Mouse (Mus musculus) CH12.LX (cell line): Measurements from ENCODE around the gene Thumpd3. TPM values are rescaled to one million over a fixed set of nuclear protein-coding genes. Genes with fewer than 3 reads are reported as not detected.

Source experiments
- DNase-seq: peaks from one replicate; pipeline ENCODE4 v3.0.0-alpha.2; 2013; ENCODE audit errors: extremely low read depth
- H3K27ac ChIP-seq: 2 replicates; pipeline ENCODE4 v1.5.1; 2012; ENCODE audit warnings: low read depth, mild to moderate bottlenecking, control low read depth, moderate library complexity; ENCODE audit not compliant: insufficient read depth
- H3K27me3 ChIP-seq: replicated peaks from 2 replicates; pipeline ENCODE3; 2012; ENCODE audit warnings: inconsistent platforms
- H3K36me3 ChIP-seq, 2 experiments: replicated peaks in 1 of 2; 2 replicates each; pipeline versions ENCODE3 to v1.6.1; 2012; ENCODE audit warnings: inconsistent platforms in 1 of 2, low read length in 1 of 2, mild to moderate bottlenecking in 1 of 2, mixed read lengths in 1 of 2, moderate library complexity in 1 of 2; ENCODE audit not compliant: control insufficient read depth in 1 of 2, insufficient read depth in 1 of 2
- H3K4me1 ChIP-seq, 2 experiments: 2 replicates each; pipeline ENCODE4 v1.6.1; 2012; ENCODE audit warnings: inconsistent platforms in 1 of 2, moderate library complexity in 1 of 2; ENCODE audit not compliant: insufficient read depth in 2 of 2, control insufficient read depth in 1 of 2
- H3K4me2 ChIP-seq: 2 replicates; pipeline ENCODE4 v1.6.1; 2012; ENCODE audit warnings: low read depth, mild to moderate bottlenecking, control low read depth; ENCODE audit not compliant: poor library complexity, insufficient read depth, severe bottlenecking
- H3K4me3 ChIP-seq, 3 experiments: fragments of 150-350 bp in 1 of 3; sonication (generic) in 1 of 3; replicated peaks in 1 of 3; 2 replicates each; pipeline versions ENCODE3 to v1.5.1; 2011 to 2012; ENCODE audit warnings: low read depth in 2 of 3, low read length in 2 of 3, mild to moderate bottlenecking in 2 of 3, moderate library complexity in 2 of 3, control low read depth in 1 of 3, improper control_type of control experiment in 1 of 3, inconsistent platforms in 1 of 3, mixed read lengths in 1 of 3; ENCODE audit not compliant: poor library complexity in 1 of 3
- H3K79me2 ChIP-seq: replicated peaks from 2 replicates; pipeline ENCODE4 v1.6.1; 2012; ENCODE audit warnings: mild to moderate bottlenecking, moderate library complexity; ENCODE audit not compliant: control insufficient read depth, poor library complexity, insufficient read depth, severe bottlenecking; ENCODE audit errors: extremely low read depth
- H3K9ac ChIP-seq: 2 replicates; pipeline ENCODE4 v1.6.1; 2012; ENCODE audit warnings: low read depth, mild to moderate bottlenecking, control low read depth, moderate library complexity; ENCODE audit not compliant: insufficient read depth
- H3K9me3 ChIP-seq: replicated peaks from 2 replicates; pipeline ENCODE3; 2012; ENCODE audit warnings: low read length, inconsistent platforms, mixed read lengths
- BHLHE40 ChIP-seq: IDR thresholded peaks from 2 replicates; pipeline ENCODE4 v1.6.1; 2011; ENCODE audit warnings: mild to moderate bottlenecking, low read depth, low read length, improper control_type of control experiment
- CHD1 ChIP-seq: IDR thresholded peaks from 2 replicates; pipeline ENCODE4 v1.6.1; 2012; ENCODE audit warnings: low read depth, low read length, improper control_type of control experiment, inconsistent platforms
- CHD2 ChIP-seq: IDR thresholded peaks from 2 replicates; pipeline ENCODE4 v1.6.1; 2011; ENCODE audit warnings: low read length, improper control_type of control experiment
- CTCF ChIP-seq, 2 experiments: IDR thresholded peaks in 1 of 2; conservative IDR thresholded peaks in 1 of 2; 2 replicates each; pipeline ENCODE4 v1.5.1; 2011 to 2012; ENCODE audit warnings: low read depth in 2 of 2, low read length in 2 of 2, improper control_type of control experiment in 1 of 2, inconsistent platforms in 1 of 2, mild to moderate bottlenecking in 1 of 2, moderate library complexity in 1 of 2
- E2F4 ChIP-seq: IDR thresholded peaks from 2 replicates; pipeline ENCODE4 v1.6.1; 2011; ENCODE audit warnings: low read depth, low read length, improper control_type of control experiment; ENCODE audit not compliant: insufficient replicate concordance
- ELF1 ChIP-seq: IDR thresholded peaks from 2 replicates; pipeline ENCODE4 v1.6.1; 2014; ENCODE audit warnings: low read depth, mild to moderate bottlenecking, inconsistent platforms, low read length, improper control_type of control experiment
- EP300 ChIP-seq: IDR thresholded peaks from 2 replicates; pipeline ENCODE4 v1.6.1; 2011; ENCODE audit warnings: low read length, improper control_type of control experiment
- ETS1 ChIP-seq: conservative IDR thresholded peaks from 2 replicates; pipeline ENCODE4 v1.6.1; 2012; ENCODE audit warnings: low read depth, mild to moderate bottlenecking, inconsistent platforms, low read length, improper control_type of control experiment, moderate library complexity
- GABPA ChIP-seq: IDR thresholded peaks from 2 replicates; pipeline ENCODE4 v1.6.1; 2012; ENCODE audit warnings: low read depth, low read length, improper control_type of control experiment, inconsistent platforms; ENCODE audit not compliant: insufficient replicate concordance
- HCFC1 ChIP-seq: IDR thresholded peaks from 2 replicates; pipeline ENCODE4 v1.6.1; 2012; ENCODE audit warnings: low read depth, mild to moderate bottlenecking, inconsistent platforms, low read length, improper control_type of control experiment
- IRF4 ChIP-seq: IDR thresholded peaks from 2 replicates; pipeline ENCODE4 v1.6.1; 2014; ENCODE audit warnings: low read depth, mild to moderate bottlenecking, inconsistent platforms, low read length, improper control_type of control experiment
- JUN ChIP-seq: IDR thresholded peaks from 2 replicates; pipeline ENCODE4 v1.6.1; 2011; ENCODE audit warnings: low read depth, mild to moderate bottlenecking, low read length, improper control_type of control experiment, moderate library complexity; ENCODE audit not compliant: insufficient read depth
- JUND ChIP-seq: conservative IDR thresholded peaks from 2 replicates; pipeline ENCODE4 v1.6.1; 2011; ENCODE audit warnings: low read depth, low read length, improper control_type of control experiment
- KAT2A ChIP-seq: IDR thresholded peaks from 2 replicates; pipeline ENCODE4 v1.6.1; 2012; ENCODE audit warnings: low read length, improper control_type of control experiment, inconsistent platforms; ENCODE audit not compliant: insufficient replicate concordance
- MAX ChIP-seq: IDR thresholded peaks from 2 replicates; pipeline ENCODE4 v1.6.1; 2011; ENCODE audit warnings: low read length, improper control_type of control experiment
- MXI1 ChIP-seq: IDR thresholded peaks from 2 replicates; pipeline ENCODE4 v1.6.1; 2011; ENCODE audit warnings: mild to moderate bottlenecking, low read depth, low read length, improper control_type of control experiment
- MYC ChIP-seq: IDR thresholded peaks from 2 replicates; pipeline ENCODE4 v1.6.1; 2011; ENCODE audit warnings: low read depth, mild to moderate bottlenecking, improper control_type of control experiment, low read length
- NRF1 ChIP-seq: IDR thresholded peaks from 2 replicates; pipeline ENCODE4 v1.6.1; 2014; ENCODE audit warnings: low read depth, mild to moderate bottlenecking, inconsistent platforms, low read length, improper control_type of control experiment, moderate library complexity
- PAX5 ChIP-seq: IDR thresholded peaks from 2 replicates; pipeline ENCODE4 v1.6.1; 2012; ENCODE audit warnings: low read length, inconsistent platforms, mixed read lengths
- POLR2AphosphoS2 ChIP-seq: IDR thresholded peaks from 2 replicates; pipeline ENCODE4 v1.6.1; 2011; ENCODE audit warnings: low read depth, low read length, improper control_type of control experiment
- RAD21 ChIP-seq: IDR thresholded peaks from 2 replicates; pipeline ENCODE4 v1.6.1; 2011; ENCODE audit warnings: low read depth, mild to moderate bottlenecking, low read length, improper control_type of control experiment, moderate library complexity
- RCOR1 ChIP-seq: conservative IDR thresholded peaks from 2 replicates; pipeline ENCODE4 v1.6.1; 2012; ENCODE audit warnings: low read depth, mild to moderate bottlenecking, inconsistent platforms, low read length, improper control_type of control experiment
- SIN3A ChIP-seq: IDR thresholded peaks from 2 replicates; pipeline ENCODE4 v1.6.1; 2012; ENCODE audit warnings: low read length, improper control_type of control experiment, inconsistent platforms
- SMC3 ChIP-seq: IDR thresholded peaks from 2 replicates; pipeline ENCODE4 v1.6.1; 2011; ENCODE audit warnings: low read depth, low read length, improper control_type of control experiment
- TCF12 ChIP-seq: IDR thresholded peaks from 2 replicates; pipeline ENCODE4 v1.6.1; 2014; ENCODE audit warnings: low read depth, mild to moderate bottlenecking, inconsistent platforms, low read length, improper control_type of control experiment
- UBTF ChIP-seq: IDR thresholded peaks from 2 replicates; pipeline ENCODE4 v1.6.1; 2012; ENCODE audit warnings: low read depth, mild to moderate bottlenecking, inconsistent platforms, low read length, improper control_type of control experiment, moderate library complexity
- USF1 ChIP-seq: IDR thresholded peaks from 2 replicates; pipeline ENCODE4 v1.6.1; 2014; ENCODE audit warnings: low read depth, mild to moderate bottlenecking, inconsistent platforms, low read length, improper control_type of control experiment
- USF2 ChIP-seq: conservative IDR thresholded peaks from 2 replicates; pipeline ENCODE4 v1.6.1; 2011; ENCODE audit warnings: low read depth, low read length, improper control_type of control experiment
- ZC3H11A ChIP-seq: IDR thresholded peaks from 2 replicates; pipeline ENCODE4 v1.6.1; 2012; ENCODE audit warnings: low read depth, mild to moderate bottlenecking, inconsistent platforms, low read length, improper control_type of control experiment
- ZKSCAN1 ChIP-seq: IDR thresholded peaks from 2 replicates; pipeline ENCODE4 v1.6.1; 2012; ENCODE audit warnings: low read depth, inconsistent platforms, low read length, improper control_type of control experiment, borderline replicate concordance
- ZMIZ1 ChIP-seq: IDR thresholded peaks from 2 replicates; pipeline ENCODE4 v1.6.1; 2012; ENCODE audit warnings: low read depth, mild to moderate bottlenecking, inconsistent platforms, low read length, improper control_type of control experiment
- ZNF384 ChIP-seq: IDR thresholded peaks from 2 replicates; pipeline ENCODE4 v1.6.1; 2012; ENCODE audit warnings: low read depth, low read length, improper control_type of control experiment, inconsistent platforms
- dilution Hi-C: fragments of 300-500 bp; cut with MboI; formaldehyde crosslinking; loops from 2 replicates; pipeline ENCODE4 v1.14.3; 2020; ENCODE audit warnings: low sequenced_read_pairs; ENCODE audit not compliant: extremely low pct_unique_long_range_greater_than_20kb, extremely low pct_ligation_motif_present
- in situ Hi-C: fragments of 300-500 bp; cut with MboI; formaldehyde crosslinking; loops from 3 replicates; pipeline ENCODE4 v1.14.3; 2019; ENCODE audit warnings: low sequenced_read_pairs, low pct_ligation_motif_present, low pct_unique_long_range_greater_than_20kb, mixed read lengths
- polyA plus RNA-seq: library from polyadenylated mRNA; unstranded; fragments of >175 nt; gene quantifications from 2 replicates; pipeline ENCODE4 v1.2.1, GENCODE M21; 2012; ENCODE audit warnings: low read depth; ENCODE audit not compliant: insufficient read length
- total RNA-seq, 2 experiments: library from RNA; depleted of rRNA; stranded (reverse); fragments of 300-350 nt in 1 of 2; fragments of >200 nt in 1 of 2; gene quantifications; 2 replicates each; pipeline ENCODE4 v1.2.3; 2012 to 2014

Gene Thumpd3
- total and polyA plus RNA-seq, 3 experiments: 37.1 to 78.1 (median 69.3) TPM

GRCm38 (mm10) chr6:113076012-113076685, 30.1 kb downstream of the Thumpd3 start (continued):
- TF ChIP-seq RAD21 (peak; percentile 16; the same call in 1 of the 2 replicates), USF2 (no peak), CTCF (conservative IDR thresholded peaks at IDR 0.05 in 1 of 2, IDR thresholded peaks at IDR 0.05 in 1 of 2; ENCODE audit: low read depth in 2 of 2, low read length in 2 of 2) (peak in 1 of 2 experiments; percentile 30; a peak in 2 of 4 replicates), POLR2AphosphoS2 (no peak), TCF12 (peak; percentile 75), PAX5 (no peak), USF1 (no peak), IRF4 (peak; percentile 53), NRF1 (no peak; the same call in 1 of the 2 replicates), MXI1 (peak; percentile 83), ZNF384 (no peak), JUND (no peak), MAX (peak; percentile 56), HCFC1 (no peak; the same call in 1 of the 2 replicates), UBTF (no peak), EP300 (no peak), JUN (no peak), ZKSCAN1 (no peak), GABPA (no peak), ELF1 (peak; percentile 77), ETS1 (peak; percentile 7; the same call in 1 of the 2 replicates)

- DNase-seq: peak; percentile 94
- in situ Hi-C loops: loop anchor here (5.0 kb wide), 1 partner anchor 35 kb away; no protein-coding TSS in a partner anchor
- Histone ChIP-seq H3K4me3 (peak within 1 kb of the TSS; percentile 85 to 90 (median 87)), H3K27ac (peak within 1 kb of the TSS; percentile 98), H3K9ac (peak within 1 kb of the TSS; percentile 98), H3K79me2 (peaks cover 72% of the 10 kb centered on the region), H3K4me2 (peak within 1 kb of the TSS; percentile 11; the same call in 1 of the 2 replicates), H3K4me1 (peaks cover 0 to 28% of the 10 kb centered on the region in 2 experiments; a peak in 3 of 4 replicates), H3K27me3 (no peaks in the 10 kb centered on the region), H3K9me3 (no peaks in the 10 kb centered on the region), H3K36me3 (peaks cover 0 to 8% of the 10 kb centered on the region in 2 experiments)
- dilution Hi-C loops: no loop called here
- TF ChIP-seq IRF4 (no peak), SIN3A (no peak; the same call in none of the 2 replicates), RAD21 (no peak), CHD2 (peak; percentile 57), ELF1 (peak; percentile 56; the same call in 1 of the 2 replicates), MAX (no peak; the same call in 1 of the 2 replicates), NRF1 (peak; percentile 84), ZNF384 (no peak), TCF12 (peak; percentile 90), ZKSCAN1 (no peak), KAT2A (peak; percentile 61; the same call in 1 of the 2 replicates), BHLHE40 (peak; percentile 53), ZC3H11A (no peak), MYC (no peak), ZMIZ1 (peak; percentile 98), MXI1 (0 out of 2 replicates have a peak, but pooled peaks have one; percentile 27), CHD1 (no peak), JUN (no peak), SMC3 (no peak), USF1 (no peak), E2F4 (peak; percentile 78; the same call in 1 of the 2 replicates), GABPA (no peak), RCOR1 (no peak), EP300 (no peak; the same call in 1 of the 2 replicates)
Observed at GRCm38 (mm10) chr6:113076686-113077516, 30.9 kb downstream of the Thumpd3 start, which contains the start of gene Setd5. TSS of gene Setd5 (plus strand) at chr6:113077365.
